Mouse (Mus musculus): ENCODE results near the gene Chchd5.

- TF ChIP-seq CTCF (IDR thresholded peaks at IDR 0.05; ENCODE audit: low read depth) (no peak), EP300 (IDR thresholded peaks at IDR 0.05; ENCODE audit: low read depth) (no peak)
Observed at GRCm38 (mm10) chr2:129133006-129133805, 3.7 kb downstream of the Chchd5 start.

Data from liver, postnatal 0 days (tissue).